Mouse (Mus musculus) cortical plate, adult 2 months (tissue): ENCODE measurements around the gene Fkbpl.

Experiments
- CTCF ChIP-seq: fragments of 200-500 bp; IDR thresholded peaks from 2 replicates; pipeline ENCODE4 v1.5.1; 2011; ENCODE audit warnings: mild to moderate bottlenecking, control low read depth, low read length; ENCODE audit not compliant: insufficient read depth; ENCODE audit errors: extremely low read depth
- POLR2A ChIP-seq: fragments of 200-500 bp; IDR thresholded peaks from 2 replicates; pipeline ENCODE4 v1.6.1; 2011; ENCODE audit warnings: mild to moderate bottlenecking, low read length, control low read depth; ENCODE audit not compliant: insufficient read depth; ENCODE audit errors: extremely low read depth

DNA sequence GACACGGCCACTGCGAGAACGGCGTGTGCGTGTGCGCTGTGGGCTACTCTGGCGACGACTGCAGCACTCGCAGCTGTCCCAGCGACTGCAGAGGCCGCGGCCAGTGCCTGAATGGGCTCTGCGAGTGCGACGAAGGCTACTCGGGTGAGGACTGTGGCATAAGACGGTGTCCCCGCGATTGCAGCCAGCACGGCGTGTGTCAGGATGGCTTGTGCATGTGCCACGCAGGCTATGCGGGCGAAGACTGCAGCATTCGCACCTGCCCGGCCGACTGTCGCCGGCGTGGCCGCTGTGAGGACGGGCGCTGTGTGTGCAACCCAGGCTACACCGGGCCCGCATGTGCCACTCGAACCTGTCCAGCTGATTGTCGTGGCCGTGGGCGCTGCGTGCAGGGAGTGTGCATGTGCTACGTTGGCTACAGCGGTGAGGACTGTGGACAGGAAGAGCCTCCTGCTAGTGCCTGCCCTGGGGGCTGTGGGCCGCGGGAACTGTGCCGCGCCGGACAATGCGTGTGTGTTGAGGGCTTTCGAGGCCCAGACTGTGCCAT is 27.8 kb downstream of the Fkbpl start:
- TF ChIP-seq CTCF (no peak), POLR2A (no peak)
